Mouse (Mus musculus) olfactory bulb, adult 2 months (tissue): ENCODE data around the gene Sez6.

Experiments used
- CTCF ChIP-seq: fragments of 200-500 bp; IDR thresholded peaks from 2 replicates; pipeline ENCODE4 v1.5.1; 2012; ENCODE audit warnings: low read depth, mild to moderate bottlenecking, low read length, moderate library complexity; ENCODE audit not compliant: insufficient read depth
- POLR2A ChIP-seq: fragments of 200-500 bp; IDR thresholded peaks from 2 replicates; pipeline ENCODE4 v1.6.1; 2012; ENCODE audit warnings: mild to moderate bottlenecking, low read depth, low read length, moderate library complexity; ENCODE audit not compliant: insufficient read depth

- no peak for TF ChIP-seq CTCF
- peak; percentile 92 for TF ChIP-seq POLR2A
Observed at GRCm38 (mm10) chr11:77982441-77982905, 51.9 kb downstream of the Sez6 start, which contains the start of gene Phf12.
